Comparison of ENCODE assay signal across 8 mouse cellular contexts in the genomic region with DNA sequence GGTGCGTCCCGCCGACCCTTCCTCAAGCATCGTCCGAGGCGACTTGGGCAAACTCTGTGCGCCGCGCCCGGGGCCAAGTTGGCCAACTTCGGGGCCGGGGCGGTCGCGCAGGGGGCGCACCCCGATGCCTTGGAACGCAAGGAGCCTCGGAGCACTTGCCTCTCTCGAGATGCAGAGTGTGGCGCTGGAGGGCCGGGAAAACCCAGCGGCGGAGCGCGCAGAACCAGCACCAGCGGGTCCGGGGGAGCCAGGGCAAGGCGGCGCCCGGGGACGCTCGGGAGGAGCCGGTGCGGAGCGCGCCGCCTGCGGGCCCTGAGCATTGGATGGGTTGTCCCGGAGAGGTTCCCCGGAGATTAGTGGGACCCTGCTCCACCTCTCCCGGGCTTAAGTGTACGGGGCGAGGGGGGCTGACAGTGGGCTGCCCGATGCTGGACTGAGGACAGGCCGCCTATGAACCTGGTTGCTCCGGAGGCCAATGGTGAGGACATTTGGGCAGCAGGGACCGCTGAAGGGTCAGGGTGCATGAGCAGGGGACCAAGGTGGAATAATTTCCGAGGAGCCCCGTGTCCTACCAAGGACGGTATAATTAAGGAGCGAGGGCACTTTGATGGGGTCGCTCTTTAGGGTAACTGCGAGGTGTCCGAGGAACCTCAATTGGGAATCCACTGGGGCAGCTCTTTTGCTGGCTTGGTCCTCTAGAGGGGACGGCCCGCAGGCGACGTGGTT. TPM values are rescaled to one million over a fixed set of nuclear protein-coding genes. Genes with fewer than 3 reads are reported as not detected.
DNase-seq lines count a peak whose midpoint lies in the region; ATAC-seq and TF ChIP-seq lines count a peak whose summit lies in the region.

No protein-coding gene starts in this region.

- peak overlapping the region; percentile 99 for H3K4me2 ChIP-seq in forebrain, embryonic 13.5 days
- peak overlapping the region; percentile 99 for H3K4me2 ChIP-seq in neural tube, embryonic 13.5 days

- DNase-seq in adrenal gland, adult 18-20 months (ENCODE audit: low spot score in 2 of 2), result peak; percentile 42 to 45
- no peak for DNase-seq in adrenal gland, postnatal 4 days (ENCODE audit: low spot score in 2 of 2)
- DNase-seq in R1 (ENCODE audit: low read depth, low spot score), result peak; percentile 70
- DNase-seq in heart, postnatal 4 days, result peak; percentile 63
- no peak for DNase-seq in liver, adult 2 months (ENCODE audit: extremely low read depth, low read depth, low spot score)
- DNase-seq in T-cell, adult 2 months (ENCODE audit: low spot score), result no peak

- no peak for TF ChIP-seq POLR2A in liver, adult 2 months (IDR thresholded peaks at IDR 0.05; ENCODE audit: extremely low read depth, insufficient read depth, low read length)

- H3K4me1 ChIP-seq in forebrain, embryonic 13.5 days, result peaks cover 22% of the 10 kb centered on the region
- no peaks in the 10 kb centered on the region for H3K4me1 ChIP-seq in liver, adult 2 months (ENCODE audit: control insufficient read depth, insufficient read depth, low read length)
- H3K4me1 ChIP-seq in neural tube, embryonic 13.5 days (replicated peaks), result peaks cover 18% of the 10 kb centered on the region

- H3K9ac ChIP-seq in forebrain, embryonic 13.5 days, result peak overlapping the region; percentile 60
- peak overlapping the region; percentile 64 for H3K9ac ChIP-seq in liver, adult 2 months (ENCODE audit: low read depth, low read length)
- peak overlapping the region; percentile 73 for H3K9ac ChIP-seq in neural tube, embryonic 13.5 days

- H3K4me3 ChIP-seq in forebrain, embryonic 13.5 days, result peak overlapping the region; percentile 62
- H3K4me3 ChIP-seq in liver, adult 2 months (ENCODE audit: insufficient read depth, low read depth, low read length), result peak overlapping the region; percentile 57
- H3K4me3 ChIP-seq in neural tube, embryonic 13.5 days, result peak overlapping the region; percentile 63

- no peaks in the 10 kb centered on the region for H3K79me2 ChIP-seq in liver, adult 2 months (ENCODE audit: control insufficient read depth, insufficient read depth, low read length)

- peaks cover 69% of the 10 kb centered on the region for H3K27me3 ChIP-seq in forebrain, embryonic 13.5 days
- peaks cover 22% of the 10 kb centered on the region for H3K27me3 ChIP-seq in liver, adult 2 months (ENCODE audit: control insufficient read depth, insufficient read depth, low read length)
- peaks cover 83% of the 10 kb centered on the region for H3K27me3 ChIP-seq in neural tube, embryonic 13.5 days

- H3K27ac ChIP-seq in forebrain, embryonic 13.5 days, result no peak overlapping the region
- no peak overlapping the region for H3K27ac ChIP-seq in liver, adult 2 months (replicated peaks; ENCODE audit: insufficient read depth, low read depth, low read length)
- no peak overlapping the region for H3K27ac ChIP-seq in neural tube, embryonic 13.5 days (replicated peaks)

- TF ChIP-seq CTCF in liver, adult 2 months (IDR thresholded peaks at IDR 0.05; ENCODE audit: low read depth, low read length), result no peak

- no peaks in the 10 kb centered on the region for H3K9me3 ChIP-seq in forebrain, embryonic 13.5 days (replicated peaks)
- H3K9me3 ChIP-seq in neural tube, embryonic 13.5 days, result no peaks in the 10 kb centered on the region

- WGBS in forebrain, embryonic 13.5 days, result under 1% methylated on average over 59 of the region's 59 CpGs
- WGBS in liver, adult 2 months, result 3% methylated on average over 59 of the region's 59 CpGs
- WGBS in neural tube, embryonic 13.5 days, result under 1% methylated on average over 59 of the region's 59 CpGs

- ATAC-seq in forebrain, embryonic 13.5 days, result peak; percentile 34
- peak; percentile 52 for ATAC-seq in neural tube, embryonic 13.5 days (ENCODE audit: low read depth)

- no peaks in the 10 kb centered on the region for H3K36me3 ChIP-seq in forebrain, embryonic 13.5 days (ENCODE audit: poor library complexity, severe bottlenecking)
- H3K36me3 ChIP-seq in liver, adult 2 months (ENCODE audit: control insufficient read depth, insufficient read depth, low read length), result no peaks in the 10 kb centered on the region
- H3K36me3 ChIP-seq in neural tube, embryonic 13.5 days, result no peaks in the 10 kb centered on the region

RNA-seq across cellular contexts. Expression of a gene that starts 0.6 kb away (rescaled TPM):
- total RNA-seq in adrenal gland, adult 18-20 months (2021), result 1 to 10 TPM; 3.2 to 9.9 TPM
- total RNA-seq in adrenal gland, postnatal 4 days (2021), result 10 to 100 TPM; 17.4 to 17.8 TPM
- polyA plus RNA-seq in forebrain, embryonic 13.5 days (2015; fragmentation: Nextera tagmentation; extraction: Ambion mirVana), result 0.65 and 0.96 TPM in 2 replicates
- 10 to 100 TPM; 28.5 to 32.0 TPM for total RNA-seq in heart, postnatal 4 days (2021)
- 1.4 and 2.1 TPM in 2 replicates for total RNA-seq in liver, adult 2 months (2014; rRNA removed)
- 2.3 and 2.6 TPM in 2 replicates for polyA plus RNA-seq in liver, adult 2 months (2012; rRNA removed)
- polyA plus RNA-seq in neural tube, embryonic 13.5 days (2015; fragmentation: Nextera tagmentation; extraction: Ambion mirVana), result 3.7 and 4.8 TPM in 2 replicates

Comparison
In these comparisons a context has a peak if more than half of its experiments do, and no peak if none do; other contexts are left out.
1. DNase-seq: peak in adrenal gland, adult 18-20 months (2 of 2), R1 (single experiment) and heart, postnatal 4 days (single experiment); none in adrenal gland, postnatal 4 days (0 of 2), liver, adult 2 months (single experiment) and T-cell, adult 2 months (single experiment).
2. Peak in every context shown above with its lines, with median percentiles within 50 percentile points of each other: H3K4me3 ChIP-seq and H3K9ac ChIP-seq.